Mouse (Mus musculus): Measurements from ENCODE around the gene Olfr69.
"Not testable (repeated sequence)": the region's sequence is repeated elsewhere in the genome, so short reads cannot be mapped to it uniquely, and the experiment has no call there.

Olfr69 gene

GRCm38 (mm10) chr7:103771494-103771893, at the start of gene Olfr69:
Gene Olfr69 (minus strand): TSS chr7:103771594.
- DNase-seq (ENCODE audit: low spot score) = no peak

GRCm38 (mm10) chr7:103815085-103815484, 43.7 kb upstream of the Olfr69 start:
- DNase-seq (ENCODE audit: low spot score) = not testable (repeated sequence)

- DNase-seq (ENCODE audit: low spot score) = no peak
Observed at GRCm38 (mm10) chr7:103813766-103814165, 42.4 kb upstream of the Olfr69 start, which contains the start of gene Hbb-bt. Gene Hbb-bt (minus strand): TSS chr7:103813996.

- not testable (repeated sequence) for DNase-seq (ENCODE audit: low spot score)
Observed at GRCm38 (mm10) chr7:103813152-103813551, 41.8 kb upstream of the Olfr69 start.

GRCm38 (mm10) chr7:103812174-103812573, 40.8 kb upstream of the Olfr69 start:
- no peak for DNase-seq (ENCODE audit: low spot score)

- no peak for DNase-seq (ENCODE audit: low spot score)
Observed at GRCm38 (mm10) chr7:103811223-103811845, 39.9 kb upstream of the Olfr69 start.

GRCm38 (mm10) chr7:103810746-103811145, 39.4 kb upstream of the Olfr69 start:
- DNase-seq (ENCODE audit: low spot score) = no peak

- no peak for DNase-seq (ENCODE audit: low spot score)
Observed at GRCm38 (mm10) chr7:103810296-103810695, 38.9 kb upstream of the Olfr69 start.

GRCm38 (mm10) chr7:103809801-103810155, 38.4 kb upstream of the Olfr69 start:
- DNase-seq (ENCODE audit: low spot score) = no peak

GRCm38 (mm10) chr7:103808971-103809800, 37.8 kb upstream of the Olfr69 start:
- DNase-seq (ENCODE audit: low spot score) = no peak

- DNase-seq (ENCODE audit: low spot score) = not testable (repeated sequence)
Observed at GRCm38 (mm10) chr7:103808120-103808519, 36.7 kb upstream of the Olfr69 start.

GRCm38 (mm10) chr7:103806856-103807255, 35.5 kb upstream of the Olfr69 start:
- DNase-seq (ENCODE audit: low spot score) = peak; percentile 1

- DNase-seq (ENCODE audit: low spot score) = no peak
Observed at GRCm38 (mm10) chr7:103792669-103793388, 21.4 kb upstream of the Olfr69 start.

GRCm38 (mm10) chr7:103791721-103792120, 20.3 kb upstream of the Olfr69 start, which contains the start of gene Olfr67:
Gene Olfr67 (minus strand): TSS chr7:103791821.
- DNase-seq (ENCODE audit: low spot score) = no peak

GRCm38 (mm10) chr7:103779598-103779997, 8.2 kb upstream of the Olfr69 start, which contains the start of gene Olfr68:
Gene Olfr68 (minus strand): TSS chr7:103779698.
- DNase-seq (ENCODE audit: low spot score) = no peak

GRCm38 (mm10) chr7:103777652-103778051, 6.3 kb upstream of the Olfr69 start:
- not testable (repeated sequence) for DNase-seq (ENCODE audit: low spot score)

GRCm38 (mm10) chr7:103767687-103768086, 3.7 kb downstream of the Olfr69 start:
- DNase-seq (ENCODE audit: low spot score) = not testable (repeated sequence)

GRCm38 (mm10) chr7:103762212-103762611, 9.2 kb downstream of the Olfr69 start:
- DNase-seq (ENCODE audit: low spot score) = not testable (repeated sequence)

- DNase-seq (ENCODE audit: low spot score) = no peak
Observed at GRCm38 (mm10) chr7:103757233-103757632, 14.2 kb downstream of the Olfr69 start, which contains the start of gene Olfr630. Gene Olfr630 (minus strand): TSS chr7:103757333.

- DNase-seq (ENCODE audit: low spot score) = no peak
Observed at GRCm38 (mm10) chr7:103744843-103745242, 26.6 kb downstream of the Olfr69 start, which contains the start of gene Olfr629. Gene Olfr629 (minus strand): TSS chr7:103744943.

GRCm38 (mm10) chr7:103730074-103730473, 41.3 kb downstream of the Olfr69 start, which contains the start of gene Olfr628:
Gene Olfr628 (plus strand): TSS chr7:103730374.
- DNase-seq (ENCODE audit: low spot score) = no peak

GRCm38 (mm10) chr7:103716398-103716797, 55.0 kb downstream of the Olfr69 start:
- not testable (repeated sequence) for DNase-seq (ENCODE audit: low spot score)
